In the genomic region with DNA sequence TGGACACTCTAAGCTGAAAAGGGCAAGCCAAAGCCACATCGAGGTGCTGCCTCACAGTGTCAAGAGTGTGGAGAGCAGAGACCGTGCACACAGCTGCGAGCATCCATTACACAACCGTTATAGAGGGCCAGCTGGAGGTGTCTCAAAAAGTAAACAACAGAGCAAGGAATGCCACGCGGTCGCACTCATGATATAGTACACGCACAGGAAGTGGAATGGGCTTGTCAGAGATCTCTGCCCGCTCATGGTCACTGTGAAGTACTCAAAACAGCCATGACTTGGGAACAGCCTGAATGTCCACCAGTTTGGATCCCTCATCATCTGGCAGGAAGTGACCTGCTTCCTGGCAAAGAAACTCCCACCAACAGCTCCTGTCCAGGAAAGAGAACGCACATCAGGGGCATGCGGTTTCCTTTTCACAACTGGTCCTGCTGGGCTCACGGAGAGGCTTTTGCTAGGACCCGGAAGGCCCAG, we compare ENCODE assay signal across 8 mouse cellular contexts.
DNase-seq lines count a peak whose midpoint lies in the region; ATAC-seq lines count a peak whose summit lies in the region.

No protein-coding gene starts in this region.

- no peaks in the 10 kb centered on the region for H3K36me3 ChIP-seq in heart, embryonic 11.5 days (ENCODE audit: control insufficient read depth, insufficient read depth, low read length)
- H3K36me3 ChIP-seq in neural tube, embryonic 15.5 days, result no peaks in the 10 kb centered on the region

- H3K9ac ChIP-seq in heart, embryonic 11.5 days (ENCODE audit: low read depth, low read length), result no peak overlapping the region
- H3K9ac ChIP-seq in neural tube, embryonic 15.5 days (replicated peaks), result no peak overlapping the region

- ATAC-seq in heart, embryonic 11.5 days (replicated peaks; ENCODE audit: insufficient number of reproducible peaks, low FRiP score, low TSS enrichment), result 0 out of 2 replicates have a peak, but pooled peaks have one; percentile 35
- ATAC-seq in neural tube, embryonic 15.5 days (ENCODE audit: low FRiP score), result no peak

- 53% methylated on average over 13 of the region's 13 CpGs for WGBS in heart, embryonic 11.5 days (ENCODE audit: insufficient replicate concordance)
- 78% methylated on average over 13 of the region's 13 CpGs for WGBS in neural tube, embryonic 15.5 days

- DNase-seq in gastrocnemius, adult 18-20 months (ENCODE audit: low spot score), result peak; percentile 36
- DNase-seq in gastrocnemius, adult 8-10 months (ENCODE audit: low spot score in 2 of 2), result no peak
- peak; percentile 65 to 83 for DNase-seq in kidney, postnatal 36 days
- DNase-seq in naive thymus-derived CD4-positive, alpha-beta T cell, adult 2 months (ENCODE audit: low read depth), result peak; percentile 55
- DNase-seq in ovary, postnatal 10 days (ENCODE audit: low spot score), result no peak
- no peak for DNase-seq in layer of hippocampus, adult 18-20 months (ENCODE audit: low spot score in 2 of 2)

- H3K4me3 ChIP-seq in heart, embryonic 11.5 days (ENCODE audit: low read depth, low read length), result no peak overlapping the region
- no peak overlapping the region for H3K4me3 ChIP-seq in neural tube, embryonic 15.5 days (replicated peaks)

- no peaks in the 10 kb centered on the region for H3K27me3 ChIP-seq in heart, embryonic 11.5 days (ENCODE audit: control insufficient read depth, insufficient read depth, low read length)
- H3K27me3 ChIP-seq in neural tube, embryonic 15.5 days (replicated peaks), result no peaks in the 10 kb centered on the region

- H3K9me3 ChIP-seq in heart, embryonic 11.5 days (replicated peaks; ENCODE audit: control insufficient read depth, low read length), result no peaks in the 10 kb centered on the region
- no peaks in the 10 kb centered on the region for H3K9me3 ChIP-seq in neural tube, embryonic 15.5 days (replicated peaks)

- H3K4me1 ChIP-seq in heart, embryonic 11.5 days (ENCODE audit: control insufficient read depth, insufficient read depth, low read length), result peaks cover 5% of the 10 kb centered on the region; the same call in 1 of the 2 replicates
- no peaks in the 10 kb centered on the region for H3K4me1 ChIP-seq in neural tube, embryonic 15.5 days

- H3K27ac ChIP-seq in heart, embryonic 11.5 days (ENCODE audit: low read depth, low read length), result peak overlapping the region; percentile 54
- H3K27ac ChIP-seq in neural tube, embryonic 15.5 days (replicated peaks), result no peak overlapping the region

- no peak overlapping the region for H3K4me2 ChIP-seq in heart, embryonic 11.5 days
- no peak overlapping the region for H3K4me2 ChIP-seq in neural tube, embryonic 15.5 days

Comparison
In these comparisons a context has a peak if more than half of its experiments do, and no peak if none do; other contexts are left out.
1. DNase-seq: peak in gastrocnemius, adult 18-20 months (single experiment), kidney, postnatal 36 days (2 of 2) and naive thymus-derived CD4-positive, alpha-beta T cell, adult 2 months (single experiment); none in gastrocnemius, adult 8-10 months (0 of 2), ovary, postnatal 10 days (single experiment) and layer of hippocampus, adult 18-20 months (0 of 2).